Mouse (Mus musculus): ENCODE measurements around the gene Rundc3a.

DNA sequence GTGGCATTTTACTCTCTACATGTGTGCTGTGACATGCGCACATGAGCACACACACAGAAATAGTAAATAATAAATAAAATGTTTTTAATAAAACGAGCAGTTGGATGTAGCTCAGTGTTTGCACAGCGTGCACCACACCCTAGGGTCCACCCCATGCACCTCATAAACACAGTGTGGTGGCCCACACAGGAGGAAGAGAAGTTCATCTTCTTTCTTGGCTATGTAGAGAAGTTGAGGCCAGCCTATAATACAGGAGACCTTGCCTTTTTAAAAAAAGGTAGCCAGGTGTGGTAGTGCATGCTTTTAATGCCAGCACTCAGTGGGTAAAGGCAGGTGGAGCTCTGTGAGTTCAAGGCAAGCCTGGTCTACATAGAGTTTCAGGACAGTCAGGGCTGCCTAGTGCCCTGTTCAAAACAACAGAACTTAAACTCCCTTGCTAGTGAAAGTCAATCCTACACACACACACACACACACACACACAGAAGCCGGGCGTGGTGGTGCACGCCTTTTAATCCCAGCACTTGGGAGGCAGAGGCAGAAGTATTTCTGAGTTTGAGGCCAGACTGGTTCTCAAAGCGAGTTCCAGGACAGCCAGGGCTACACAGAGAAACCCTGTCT, 19.0 kb upstream of the Rundc3a start:
- TF ChIP-seq POLR2A (IDR thresholded peaks at IDR 0.05; ENCODE audit: borderline replicate concordance, low read depth, low read length) (no peak), CTCF (IDR thresholded peaks at IDR 0.05; ENCODE audit: low read depth, low read length) (no peak)

Data from bone marrow macrophage, adult 2 months (primary cell).